Mouse (Mus musculus) liver, embryonic 15.5 days (tissue): ENCODE measurements around the gene Rasgrp3. TPM values are rescaled to one million over a fixed set of nuclear protein-coding genes. Genes with fewer than 3 reads are reported as not detected.
A peak's percentile ranks its signal among the peaks of the same experiment; 100 is the strongest.
"Not testable (repeated sequence)": the region's sequence is repeated elsewhere in the genome, so short reads cannot be mapped to it uniquely, and the experiment has no call there.

Source experiments
- ATAC-seq: fragments of 200-750 bp; cut with Nextera tagmentation; 2 replicates; pipeline ENCODE4 v1.8.0; 2017; ENCODE audit warnings: moderate number of reproducible peaks, mild to moderate bottlenecking, moderate library complexity; ENCODE audit not compliant: insufficient read depth
- H3K27ac ChIP-seq: fragments of 300-500 bp; sonication (generic); replicated peaks from 2 replicates; pipeline ENCODE4 v1.5.1; 2015; ENCODE audit warnings: mild to moderate bottlenecking, inconsistent platforms
- H3K27me3 ChIP-seq: fragments of 300-500 bp; sonication (generic); 2 replicates; pipeline ENCODE4 v1.6.1; 2015; ENCODE audit warnings: mild to moderate bottlenecking, inconsistent platforms
- H3K36me3 ChIP-seq: fragments of 300-500 bp; sonication (generic); replicated peaks from 2 replicates; pipeline ENCODE4 v1.6.1; 2015; ENCODE audit warnings: moderate library complexity, mild to moderate bottlenecking, inconsistent platforms
- H3K4me1 ChIP-seq: fragments of 300-500 bp; sonication (generic); replicated peaks from 2 replicates; pipeline ENCODE4 v1.6.1; 2015; ENCODE audit warnings: inconsistent platforms
- H3K4me2 ChIP-seq: fragments of 300-500 bp; sonication (generic); 2 replicates; pipeline ENCODE4 v1.6.1; 2015; ENCODE audit warnings: moderate library complexity, mild to moderate bottlenecking, inconsistent platforms
- H3K4me3 ChIP-seq: fragments of 300-500 bp; sonication (generic); replicated peaks from 2 replicates; pipeline ENCODE4 v1.5.1; 2015; ENCODE audit warnings: mild to moderate bottlenecking, inconsistent platforms
- H3K9ac ChIP-seq: fragments of 300-500 bp; sonication (generic); 2 replicates; pipeline ENCODE4 v1.6.1; 2015; ENCODE audit warnings: moderate library complexity, mild to moderate bottlenecking, inconsistent platforms
- H3K9me3 ChIP-seq: fragments of 300-500 bp; sonication (generic); replicated peaks from 2 replicates; pipeline ENCODE4 v1.6.1; 2016; ENCODE audit warnings: inconsistent platforms
- WGBS: fragments of 180-500 bp; shearing (Covaris S2); methylation state at CpG from one replicate; pipeline ENCODE4 v1.1.7; 2015; ENCODE audit warnings: mixed read lengths; ENCODE audit not compliant: insufficient replicate concordance; 5-methylcytosine and 5-hydroxymethylcytosine counted together
- polyA plus RNA-seq: library from polyadenylated mRNA; unstranded; fragments of >200 nt; fragmentation: Nextera tagmentation; extraction: Ambion mirVana; gene quantifications from 2 replicates; pipeline ENCODE4 v1.2.1, GENCODE M21; 2015

Gene Rasgrp3
- polyA plus RNA-seq, 1 experiment from 2014 or later = 2.9 TPM

DNA sequence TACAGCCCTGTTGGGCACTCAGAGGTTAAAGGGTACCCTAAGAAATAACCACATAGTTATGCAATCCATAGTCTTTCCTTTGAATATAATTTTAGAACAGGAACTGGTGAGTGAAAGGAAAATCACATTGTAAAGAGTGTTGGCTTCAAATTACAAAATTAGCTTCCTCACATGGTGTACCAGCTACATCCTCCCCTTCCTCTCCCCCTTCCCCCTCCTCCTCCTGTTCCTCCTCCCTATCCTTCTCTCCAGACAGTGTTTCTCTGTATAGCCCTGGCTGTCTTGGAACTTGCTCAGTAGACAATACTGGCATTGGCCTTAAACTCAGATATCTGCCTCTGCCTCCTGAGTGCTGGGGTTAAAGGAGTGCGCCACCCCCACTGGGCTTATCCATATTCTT lies 26.1 kb downstream of the Rasgrp3 start:
- Histone ChIP-seq H3K4me3 (no peak overlapping the region), H3K27ac (no peak overlapping the region), H3K4me2 (no peak overlapping the region), H3K9me3 (no peaks in the 10 kb centered on the region), H3K4me1 (0 out of 2 replicates have a peak, but pooled peaks cover 7% of the 10 kb centered on the region), H3K36me3 (no peaks in the 10 kb centered on the region), H3K9ac (no peak overlapping the region), H3K27me3 (no peaks in the 10 kb centered on the region)
- WGBS = 55% methylated on average over 1 of the region's 1 CpGs
- no peak; the same call in 1 of the 2 replicates for ATAC-seq

DNA sequence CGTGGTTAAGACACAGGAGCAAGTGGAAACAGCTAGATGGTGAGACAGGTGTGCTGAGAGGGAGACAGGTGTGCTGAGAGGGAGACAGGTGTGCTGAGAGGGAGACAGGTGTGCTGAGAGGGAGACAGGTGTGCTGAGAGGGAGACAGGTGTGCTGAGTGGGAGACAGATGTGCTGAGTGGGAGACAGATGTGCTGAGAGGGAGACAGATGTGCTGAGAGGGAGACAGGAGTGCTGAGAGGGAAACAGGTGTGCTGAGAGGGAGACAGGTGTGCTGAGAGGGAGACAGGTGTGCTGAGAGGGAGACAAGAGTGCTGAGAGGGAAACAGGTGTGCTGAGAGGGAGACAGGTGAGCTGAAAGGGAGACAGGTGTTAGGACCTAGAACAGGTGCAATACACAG lies 27.5 kb downstream of the Rasgrp3 start:
- not testable (repeated sequence) for H3K9me3 ChIP-seq, H3K27ac ChIP-seq, H3K36me3 ChIP-seq, H3K27me3 ChIP-seq, H3K4me2 ChIP-seq, H3K4me1 ChIP-seq, ATAC-seq, H3K4me3 ChIP-seq, H3K9ac ChIP-seq
- WGBS = 73% methylated on average over 1 of the region's 1 CpGs

DNA sequence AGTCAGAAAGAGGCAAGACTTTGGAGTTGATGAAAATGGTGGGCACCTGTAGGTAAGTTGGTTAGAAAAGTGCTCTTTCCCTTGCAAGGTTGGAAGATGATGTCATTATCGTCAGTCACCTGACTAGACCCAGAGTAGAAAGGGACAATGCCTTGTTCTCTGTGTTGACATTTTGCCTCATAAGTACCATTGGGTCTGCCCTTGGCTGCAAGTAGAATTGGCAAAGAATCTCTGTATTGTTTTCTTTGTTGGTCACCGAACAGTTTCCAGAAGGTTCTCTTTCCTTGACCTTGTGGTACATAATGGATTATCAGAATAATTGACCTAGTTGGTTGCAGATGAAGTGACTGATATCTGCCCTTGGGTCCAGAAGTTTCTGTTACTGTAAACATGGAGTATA lies 27.9 kb downstream of the Rasgrp3 start:
- Histone ChIP-seq H3K4me1 (0 out of 2 replicates have a peak, but pooled peaks cover 7% of the 10 kb centered on the region), H3K9ac (no peak overlapping the region), H3K9me3 (no peaks in the 10 kb centered on the region), H3K4me3 (no peak overlapping the region), H3K4me2 (no peak overlapping the region), H3K27me3 (no peaks in the 10 kb centered on the region), H3K27ac (no peak overlapping the region), H3K36me3 (no peaks in the 10 kb centered on the region)
- no peak for ATAC-seq
- WGBS = 65% methylated on average over 2 of the region's 2 CpGs

DNA sequence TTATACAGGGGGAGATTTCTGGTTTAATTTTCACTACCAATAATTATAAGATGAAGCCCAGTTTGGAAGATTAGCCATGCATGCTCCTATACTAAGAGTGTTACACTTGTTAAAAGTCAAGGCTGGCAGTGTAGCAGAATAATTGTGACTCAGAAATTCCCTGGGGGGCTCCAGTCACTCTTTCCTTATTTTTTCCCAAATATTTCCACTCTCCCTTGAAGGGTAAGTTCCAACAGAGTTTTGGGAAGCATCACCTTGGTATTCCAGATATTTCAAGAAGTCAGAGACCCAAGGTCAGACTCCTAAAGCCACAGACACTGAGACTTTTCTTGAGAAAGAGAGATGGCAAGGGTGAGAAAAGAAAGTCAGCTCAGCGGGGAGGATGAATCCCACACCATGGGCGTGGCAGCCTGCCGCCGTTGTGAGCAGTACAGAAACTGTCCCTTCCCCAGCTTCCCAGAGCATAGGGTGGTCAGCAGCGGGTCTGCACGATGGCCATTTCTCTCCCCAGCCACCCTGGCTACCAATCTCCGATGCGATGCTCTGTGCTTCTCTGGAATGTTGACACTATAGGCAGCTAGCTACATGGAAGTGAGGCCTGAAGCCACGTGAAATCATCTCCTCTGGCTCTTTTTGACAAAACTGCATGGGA lies 28.8 kb downstream of the Rasgrp3 start:
- H3K27me3 ChIP-seq = no peaks in the 10 kb centered on the region
- ATAC-seq = no peak
- no peak overlapping the region for H3K4me3 ChIP-seq
- no peak overlapping the region for H3K9ac ChIP-seq
- no peaks in the 10 kb centered on the region for H3K9me3 ChIP-seq
- H3K4me2 ChIP-seq = peak overlapping the region; percentile 51; the same call in 1 of the 2 replicates
- 13% methylated on average over 9 of the region's 9 CpGs for WGBS
- 0 out of 2 replicates have a peak, but pooled peaks cover 7% of the 10 kb centered on the region for H3K4me1 ChIP-seq
- H3K27ac ChIP-seq = no peak overlapping the region
- no peaks in the 10 kb centered on the region for H3K36me3 ChIP-seq

DNA sequence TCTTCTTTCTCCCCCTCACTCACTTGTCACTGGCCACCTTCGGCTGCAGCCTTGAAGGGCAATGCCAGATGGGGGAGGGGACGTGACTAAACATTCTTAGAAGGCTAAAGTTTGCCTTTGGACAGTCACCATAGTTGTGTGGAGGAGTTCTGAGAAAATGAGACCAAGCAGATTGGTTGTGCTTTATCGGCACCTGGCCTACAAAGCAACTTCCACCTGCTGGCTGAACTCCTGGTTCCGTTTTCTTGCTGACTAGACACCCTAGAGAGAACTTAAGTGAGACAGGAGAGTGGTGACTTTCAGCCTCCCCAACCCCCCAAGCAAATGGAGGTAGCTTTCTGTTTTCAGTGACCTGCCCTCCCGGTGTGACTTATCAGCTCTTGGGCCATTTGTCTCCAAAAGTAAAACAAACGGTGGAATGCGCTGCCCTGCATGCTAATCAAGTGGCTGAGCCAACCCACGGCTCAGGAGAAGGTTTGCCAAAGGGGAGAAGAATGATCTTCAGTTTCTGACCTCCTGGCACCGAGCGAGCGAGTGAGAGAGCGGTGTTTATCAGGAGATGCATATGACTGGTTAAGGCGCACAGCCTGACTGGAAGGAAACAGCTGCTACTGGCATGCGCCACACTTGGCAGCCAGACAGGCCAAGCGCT lies 29.4 kb downstream of the Rasgrp3 start:
- ATAC-seq = no peak
- Histone ChIP-seq H3K4me1 (0 out of 2 replicates have a peak, but pooled peaks cover 7% of the 10 kb centered on the region), H3K36me3 (no peaks in the 10 kb centered on the region), H3K9ac (no peak overlapping the region), H3K27me3 (no peaks in the 10 kb centered on the region), H3K4me3 (peak overlapping the region; percentile 20), H3K4me2 (peak overlapping the region; percentile 51), H3K9me3 (no peaks in the 10 kb centered on the region), H3K27ac (no peak overlapping the region)
- WGBS = 0% methylated on average over 15 of the region's 15 CpGs

DNA sequence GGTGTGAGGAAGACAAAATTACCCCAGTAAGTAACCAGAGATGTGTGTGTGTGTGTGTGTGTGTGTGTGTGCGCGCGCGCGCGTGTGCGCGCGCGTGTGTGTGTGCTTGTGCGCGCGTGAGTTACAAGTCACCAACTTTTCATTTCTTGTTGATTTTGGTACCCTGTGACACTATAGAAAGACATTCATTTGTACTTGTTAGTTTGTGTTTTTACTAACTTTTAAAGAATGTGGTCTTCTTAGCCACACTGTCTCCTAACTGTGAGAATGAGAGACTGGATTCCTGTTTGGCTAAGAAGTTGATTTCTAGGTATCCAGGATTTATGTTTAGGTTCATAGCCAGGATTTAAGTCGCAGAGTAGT lies 29.9 kb downstream of the Rasgrp3 start:
- Histone ChIP-seq H3K27ac (no peak overlapping the region), H3K4me2 (peak overlapping the region; percentile 51), H3K4me3 (peak overlapping the region; percentile 20; the same call in 1 of the 2 replicates), H3K9ac (no peak overlapping the region), H3K27me3 (no peaks in the 10 kb centered on the region), H3K36me3 (no peaks in the 10 kb centered on the region), H3K4me1 (0 out of 2 replicates have a peak, but pooled peaks cover 7% of the 10 kb centered on the region), H3K9me3 (no peaks in the 10 kb centered on the region)
- WGBS = 7% methylated on average over 14 of the region's 14 CpGs
- no peak for ATAC-seq

DNA sequence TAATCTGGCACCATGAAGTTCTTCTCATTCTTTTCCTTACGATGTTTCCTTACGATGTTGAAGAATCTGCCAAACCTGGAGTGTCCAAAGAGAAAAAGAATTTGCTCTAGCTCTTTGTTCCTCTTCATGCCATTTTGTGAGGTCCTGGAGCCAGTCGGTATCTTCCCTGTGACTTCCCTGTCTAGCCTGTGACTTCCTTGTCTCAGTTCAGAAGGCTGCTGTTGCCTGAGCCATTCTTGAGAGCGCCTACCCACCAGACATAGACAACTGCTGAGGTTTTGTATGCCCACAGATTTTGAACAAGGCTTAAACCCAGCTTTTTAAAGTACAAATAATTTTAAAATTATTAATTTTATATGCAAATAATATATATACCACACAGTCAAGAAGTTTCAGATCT lies 31.3 kb downstream of the Rasgrp3 start:
- Histone ChIP-seq H3K27ac (no peak overlapping the region), H3K4me2 (no peak overlapping the region), H3K9me3 (no peaks in the 10 kb centered on the region), H3K4me1 (0 out of 2 replicates have a peak, but pooled peaks cover 7% of the 10 kb centered on the region), H3K27me3 (no peaks in the 10 kb centered on the region), H3K36me3 (no peaks in the 10 kb centered on the region), H3K9ac (no peak overlapping the region), H3K4me3 (no peak overlapping the region)
- ATAC-seq = no peak
- 44% methylated on average over 4 of the region's 4 CpGs for WGBS

DNA sequence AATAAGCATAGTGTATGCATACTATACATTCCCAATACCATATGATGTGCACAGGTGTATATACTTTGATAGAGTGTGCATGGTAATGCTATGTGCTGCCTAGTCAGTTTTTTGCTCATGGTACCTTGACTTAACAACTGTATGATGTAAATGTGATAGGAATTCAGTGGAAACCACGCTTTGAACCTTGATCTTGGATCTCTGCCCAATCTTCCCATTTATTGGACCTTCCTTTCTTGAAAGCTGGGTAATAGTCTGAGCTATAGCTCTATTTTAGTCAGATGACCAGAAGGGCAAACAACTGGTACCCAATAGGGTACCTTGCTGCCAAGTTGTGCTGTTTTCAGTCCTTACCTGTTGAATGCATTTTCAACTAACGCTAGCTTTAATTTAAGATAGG lies 31.8 kb downstream of the Rasgrp3 start:
- no peak overlapping the region for H3K4me3 ChIP-seq
- H3K27ac ChIP-seq = no peak overlapping the region
- H3K4me1 ChIP-seq = 0 out of 2 replicates have a peak, but pooled peaks cover 7% of the 10 kb centered on the region
- WGBS = 58% methylated on average over 2 of the region's 2 CpGs
- no peaks in the 10 kb centered on the region for H3K9me3 ChIP-seq
- H3K27me3 ChIP-seq = no peaks in the 10 kb centered on the region
- ATAC-seq = no peak
- no peaks in the 10 kb centered on the region for H3K36me3 ChIP-seq
- H3K9ac ChIP-seq = no peak overlapping the region
- no peak overlapping the region for H3K4me2 ChIP-seq

DNA sequence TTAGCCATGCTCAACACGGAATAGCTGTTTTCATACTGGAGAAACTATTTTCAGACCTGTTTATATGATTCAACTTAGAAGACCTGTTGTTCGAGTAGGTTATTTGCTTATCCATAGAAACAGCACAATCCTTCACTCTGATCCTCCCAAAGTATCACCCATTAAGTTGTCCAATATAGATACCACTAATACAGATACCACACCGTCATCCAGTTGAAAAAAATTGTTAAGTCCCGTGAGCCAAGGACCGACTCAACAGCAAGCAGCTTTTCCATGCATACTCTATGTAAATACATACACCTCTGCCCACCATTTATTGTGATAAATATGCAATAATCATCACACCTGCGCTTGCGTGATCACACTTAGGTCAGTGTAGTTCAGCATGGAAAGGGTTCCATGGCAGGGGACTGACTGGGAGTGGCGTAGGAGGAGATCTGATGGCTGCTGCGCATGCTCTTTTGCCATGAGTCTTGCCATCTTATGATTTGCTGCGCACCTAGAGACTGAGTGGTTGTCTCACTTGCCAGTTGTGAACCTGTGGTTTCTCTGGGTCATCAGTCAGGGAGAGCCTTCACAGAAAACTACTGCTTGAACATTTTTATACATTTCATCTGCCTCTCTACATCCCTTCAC lies 32.9 kb downstream of the Rasgrp3 start:
- Histone ChIP-seq H3K36me3 (no peaks in the 10 kb centered on the region), H3K4me3 (no peak overlapping the region), H3K27ac (no peak overlapping the region), H3K9ac (no peak overlapping the region), H3K4me2 (no peak overlapping the region), H3K9me3 (no peaks in the 10 kb centered on the region), H3K4me1 (0 out of 2 replicates have a peak, but pooled peaks cover 7% of the 10 kb centered on the region), H3K27me3 (no peaks in the 10 kb centered on the region)
- ATAC-seq = no peak
- WGBS = 74% methylated on average over 10 of the region's 10 CpGs

DNA sequence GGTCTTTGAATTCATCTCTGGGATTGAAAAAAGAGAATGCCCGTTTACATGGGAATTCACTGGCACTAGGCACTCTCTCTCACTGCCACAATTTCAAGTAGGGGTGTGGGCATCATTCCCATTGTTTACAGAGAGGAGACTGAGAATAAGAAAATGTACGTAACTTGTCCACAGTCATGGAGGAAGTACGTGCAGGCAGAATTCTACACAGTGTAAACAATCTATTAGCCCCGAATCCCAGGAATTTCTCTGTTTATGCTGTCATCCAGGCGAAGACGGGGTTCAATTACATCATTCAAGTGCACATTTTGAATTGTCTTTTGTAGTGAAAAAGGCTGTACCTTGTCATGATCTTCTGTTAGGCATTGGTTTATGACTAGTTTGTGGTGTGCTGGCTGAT lies 34.6 kb downstream of the Rasgrp3 start:
- no peak overlapping the region for H3K4me3 ChIP-seq
- H3K9me3 ChIP-seq = no peaks in the 10 kb centered on the region
- ATAC-seq = no peak
- H3K27ac ChIP-seq = no peak overlapping the region
- H3K4me2 ChIP-seq = no peak overlapping the region
- no peaks in the 10 kb centered on the region for H3K27me3 ChIP-seq
- WGBS = 63% methylated on average over 6 of the region's 6 CpGs
- no peak overlapping the region for H3K9ac ChIP-seq
- no peaks in the 10 kb centered on the region for H3K36me3 ChIP-seq
- no peaks in the 10 kb centered on the region for H3K4me1 ChIP-seq

DNA sequence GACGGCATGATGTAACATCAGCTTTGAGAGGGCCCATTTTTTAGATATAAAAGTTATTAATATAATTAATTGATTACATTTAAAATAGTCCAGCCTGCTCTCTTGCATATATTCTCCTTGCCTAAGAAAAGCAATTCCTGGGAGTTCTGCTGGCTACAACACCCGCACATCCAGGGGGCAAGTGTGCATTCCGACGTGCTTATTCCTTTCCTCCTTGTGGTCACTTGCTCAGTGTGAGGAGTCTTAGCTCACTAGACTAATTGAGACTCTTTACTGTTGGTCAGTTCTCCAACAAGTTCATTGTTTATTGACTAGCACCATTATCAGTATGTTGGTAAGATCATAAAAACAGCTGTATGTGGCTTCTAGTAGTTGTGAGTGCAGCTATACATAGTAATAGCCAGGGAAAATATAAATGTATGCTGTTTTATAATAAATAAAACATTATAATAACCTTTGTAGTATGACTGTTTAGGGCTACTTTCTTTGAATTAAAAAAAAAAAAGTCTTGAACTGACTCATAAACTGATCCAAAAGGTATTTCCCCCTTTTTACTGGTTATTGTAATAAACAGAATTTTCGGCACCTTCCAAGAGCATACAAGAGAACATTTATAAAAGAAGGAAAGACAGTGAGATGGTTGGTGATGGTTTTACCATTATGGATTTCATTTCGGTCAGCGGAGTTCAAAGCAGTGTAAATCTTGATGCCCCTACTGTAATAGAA lies 35.4 kb downstream of the Rasgrp3 start:
- Histone ChIP-seq H3K9me3 (no peaks in the 10 kb centered on the region), H3K4me3 (no peak overlapping the region), H3K9ac (no peak overlapping the region), H3K36me3 (no peaks in the 10 kb centered on the region), H3K4me2 (no peak overlapping the region), H3K4me1 (no peaks in the 10 kb centered on the region), H3K27ac (no peak overlapping the region), H3K27me3 (no peaks in the 10 kb centered on the region)
- WGBS = 75% methylated on average over 7 of the region's 7 CpGs
- no peak for ATAC-seq
